Mouse (Mus musculus): Measurements from ENCODE around the gene Cd151. TPM values are rescaled to one million over a fixed set of nuclear protein-coding genes. Genes with fewer than 3 reads are reported as not detected.

Gene Cd151
- total RNA-seq (2021), result 10 to 100 TPM; 28.9 to 29.1 TPM
- long read RNA-seq, experiment 1, transcript Cd151-203 (8 exons, 1,708 nt), result major isoform, 15 of 33 reads
- long read RNA-seq, experiment 1, transcript Cd151-202 (8 exons, 1,865 nt), result minor isoform, 8 of 33 reads
- long read RNA-seq, experiment 1, partial matches to known transcripts, result 6 of 33 reads
- long read RNA-seq, experiment 1, other reads (novel, unspliced or antisense), result 3 of 33 reads
- long read RNA-seq, experiment 2, transcript Cd151-203 (8 exons, 1,708 nt), result major isoform, 7 of 20 reads
- long read RNA-seq, experiment 2, transcript Cd151-202 (8 exons, 1,865 nt), result minor isoform, 6 of 20 reads
- long read RNA-seq, experiment 2, partial matches to known transcripts, result 3 of 20 reads
- long read RNA-seq, experiment 2, other reads (novel, unspliced or antisense), result 3 of 20 reads

DNA sequence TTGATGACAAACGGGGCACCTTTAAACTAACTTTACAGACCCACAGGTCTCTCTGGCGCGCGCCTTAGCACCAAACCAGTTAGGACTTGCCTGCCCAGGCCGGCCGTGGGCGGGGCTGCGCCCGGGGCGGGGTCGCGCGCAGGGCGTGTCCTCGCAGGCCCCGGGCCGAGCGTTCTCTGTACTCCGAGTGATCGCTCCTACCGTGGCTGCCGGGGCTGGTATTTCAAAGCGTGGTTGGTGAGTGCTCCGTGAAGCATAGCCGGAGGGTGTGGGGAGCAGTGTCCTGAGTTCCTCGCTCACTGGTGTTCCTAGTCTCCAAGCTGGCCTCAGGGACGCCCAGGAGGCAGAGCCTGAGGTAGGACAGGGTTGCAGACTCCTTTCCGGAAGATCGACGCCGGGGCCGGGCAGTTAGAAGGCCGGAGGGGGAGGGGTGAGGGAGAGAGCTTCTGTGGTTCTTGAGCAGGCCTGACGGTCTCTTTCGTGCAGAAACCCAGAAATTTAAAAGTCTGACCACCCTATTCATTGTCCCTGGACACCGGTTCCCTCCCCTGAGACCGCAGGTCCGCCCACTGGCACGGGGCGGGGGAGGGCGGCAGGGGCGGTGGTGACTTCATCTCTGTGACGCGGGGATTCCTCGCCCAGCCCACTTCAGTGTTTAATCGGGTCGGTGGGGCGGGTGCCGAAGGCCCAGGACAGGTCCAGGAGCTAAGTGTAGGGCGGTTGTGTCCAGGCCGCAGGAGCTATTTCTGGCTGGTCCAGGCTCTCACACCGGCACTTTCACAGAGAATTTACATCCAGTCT, at the start of gene Cd151:
Gene Cd151, plus strand, starts transcription at position 163 of the 801 bp plus-strand sequence.
- DNase-seq (ENCODE audit: low spot score in 2 of 2), result peak; percentile 59 to 64

GRCm38 (mm10) chr7:141417731-141418681, 49.2 kb upstream of the Cd151 start:
- no peak for DNase-seq (ENCODE audit: low spot score in 2 of 2)

DNA sequence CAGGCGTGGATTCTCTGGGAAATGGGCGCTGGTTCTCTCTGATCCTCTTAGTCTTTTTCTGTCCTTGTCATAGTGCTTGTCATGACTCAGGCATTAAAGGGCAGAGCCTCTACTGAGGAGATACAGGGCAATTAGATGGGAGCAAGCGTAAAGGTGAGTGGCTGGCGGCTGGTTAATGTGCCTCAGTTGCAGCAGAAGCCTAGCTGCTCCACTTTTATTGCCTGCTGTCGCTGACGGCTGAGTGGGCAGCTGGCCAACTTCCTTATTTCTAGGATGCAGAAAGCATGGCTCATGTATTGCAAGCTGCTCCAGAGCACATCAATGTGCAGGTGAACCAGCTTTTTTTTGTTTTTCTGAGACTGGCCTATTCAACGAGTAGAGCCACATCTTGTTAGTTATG, 48.2 kb upstream of the Cd151 start:
- no peak for DNase-seq (ENCODE audit: low spot score in 2 of 2)

DNA sequence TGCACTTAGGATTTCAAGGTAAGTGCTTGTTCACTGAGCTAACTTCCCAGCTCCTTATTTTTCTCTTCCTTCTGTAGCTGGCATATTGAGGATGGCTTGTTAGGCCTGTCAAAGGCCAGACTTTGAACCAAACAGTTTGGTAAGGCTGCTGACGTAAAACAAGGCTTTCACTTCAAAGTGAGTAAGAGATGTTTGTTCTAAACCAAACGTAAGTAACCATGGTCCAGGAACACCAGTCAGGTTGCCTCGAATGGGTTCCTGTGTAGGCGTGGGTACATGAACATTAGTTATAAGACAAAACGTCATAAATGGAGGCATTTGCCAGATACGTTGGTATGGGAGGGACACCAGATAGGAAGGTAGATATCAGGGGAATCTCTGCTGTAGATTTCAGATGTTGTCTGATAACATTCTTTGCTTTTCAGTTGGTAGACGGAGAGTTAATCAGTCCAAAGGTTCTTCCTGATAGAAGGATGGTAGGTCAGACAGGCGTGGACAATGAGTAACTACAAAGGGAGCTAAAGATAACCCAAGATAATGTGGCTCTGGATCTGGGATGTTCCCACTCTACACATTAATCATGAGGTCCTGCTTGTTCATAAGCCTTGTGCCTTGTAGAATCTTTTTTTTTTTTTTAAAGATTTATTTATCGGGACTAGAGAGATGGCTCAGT, 47.0 kb upstream of the Cd151 start:
- no peak for DNase-seq (ENCODE audit: low spot score in 2 of 2)

GRCm38 (mm10) chr7:141423811-141424210, 43.4 kb upstream of the Cd151 start:
- no peak for DNase-seq (ENCODE audit: low spot score in 2 of 2)

DNA sequence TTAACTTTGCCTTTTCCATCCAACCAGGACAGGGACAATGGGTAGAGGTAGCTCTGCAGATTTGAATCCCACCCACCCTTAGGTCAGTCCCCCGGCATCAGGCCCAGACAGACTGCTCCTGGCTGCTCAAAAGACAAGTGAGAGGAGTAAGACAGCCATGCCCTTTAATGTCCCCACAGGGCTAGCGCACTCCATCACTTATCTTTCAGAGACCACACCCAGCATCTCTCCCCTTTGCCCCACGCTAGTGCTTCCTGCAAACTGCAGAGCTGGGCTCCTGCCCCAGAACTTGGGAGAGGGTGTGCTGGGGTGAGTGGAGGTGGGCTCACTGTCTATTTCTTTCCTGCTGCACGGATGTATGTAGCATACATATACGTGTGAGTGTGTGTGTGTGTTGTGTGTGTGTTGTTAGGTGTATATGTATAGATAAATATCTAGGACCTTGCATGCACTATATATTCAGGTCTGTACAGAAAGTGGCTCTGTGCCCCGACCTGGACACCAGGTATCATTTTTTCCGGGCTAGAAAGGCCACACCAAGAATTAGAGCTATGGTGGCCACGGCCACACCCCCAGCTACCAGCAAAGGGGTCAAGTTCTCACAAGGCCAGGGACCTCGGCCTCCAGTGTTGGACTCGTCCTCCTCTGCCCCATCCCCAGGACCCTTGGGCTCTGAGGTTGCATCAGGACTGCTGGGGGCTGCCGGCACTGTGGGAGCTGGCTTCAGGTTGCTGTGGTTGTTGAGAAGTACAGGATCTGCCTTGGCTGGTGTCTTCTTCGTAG, 40.1 kb upstream of the Cd151 start:
- no peak for DNase-seq (ENCODE audit: low spot score in 2 of 2)

- no peak for DNase-seq (ENCODE audit: low spot score in 2 of 2)
These were observed 38.5 kb upstream of the Cd151 start for GRCm38 (mm10) chr7:141428701-141429100.

- peak; percentile 92 to 94 for DNase-seq (ENCODE audit: low spot score in 2 of 2)
These were observed 37.9 kb upstream of the Cd151 start, which contains the start of gene Cend1 for GRCm38 (mm10) chr7:141429310-141429709. Gene Cend1, minus strand, starts transcription at chr7:141429491.

DNA sequence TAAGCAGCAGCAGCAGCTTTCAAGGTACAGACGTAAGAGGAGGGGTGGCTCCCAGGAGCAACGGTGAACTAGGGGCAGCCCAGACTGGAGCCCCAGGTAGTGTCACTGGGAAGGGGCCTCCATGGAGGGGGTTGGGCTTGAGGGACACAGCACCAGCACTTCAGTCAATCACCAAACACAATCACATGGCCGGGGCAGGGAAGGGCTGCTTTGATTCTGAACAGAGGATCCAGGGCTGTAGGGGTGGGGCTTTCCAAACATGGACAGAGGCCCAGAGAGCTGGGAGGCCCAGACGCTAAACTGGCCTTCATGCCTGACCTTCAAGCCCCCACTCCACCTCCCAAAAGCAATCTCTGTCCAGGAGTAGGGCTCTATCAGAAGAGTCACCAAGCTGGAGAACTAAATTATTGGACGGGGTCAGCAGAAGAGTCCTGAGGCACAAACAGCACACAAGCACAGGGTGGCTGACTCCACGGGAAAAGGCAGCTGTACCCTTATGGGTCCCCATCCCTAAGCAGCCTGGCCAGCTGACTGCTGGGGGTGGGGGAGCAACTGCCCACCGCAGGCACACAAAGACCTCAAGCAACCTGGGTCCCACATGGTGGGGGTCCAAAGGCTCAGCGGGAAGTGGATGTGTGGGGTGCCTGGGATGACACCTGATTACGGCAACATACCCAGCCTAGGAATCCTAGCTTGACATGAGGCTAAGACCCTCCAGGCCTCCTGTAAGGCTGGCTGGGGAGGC, 37.2 kb upstream of the Cd151 start:
- DNase-seq (ENCODE audit: low spot score in 2 of 2), result no peak

DNA sequence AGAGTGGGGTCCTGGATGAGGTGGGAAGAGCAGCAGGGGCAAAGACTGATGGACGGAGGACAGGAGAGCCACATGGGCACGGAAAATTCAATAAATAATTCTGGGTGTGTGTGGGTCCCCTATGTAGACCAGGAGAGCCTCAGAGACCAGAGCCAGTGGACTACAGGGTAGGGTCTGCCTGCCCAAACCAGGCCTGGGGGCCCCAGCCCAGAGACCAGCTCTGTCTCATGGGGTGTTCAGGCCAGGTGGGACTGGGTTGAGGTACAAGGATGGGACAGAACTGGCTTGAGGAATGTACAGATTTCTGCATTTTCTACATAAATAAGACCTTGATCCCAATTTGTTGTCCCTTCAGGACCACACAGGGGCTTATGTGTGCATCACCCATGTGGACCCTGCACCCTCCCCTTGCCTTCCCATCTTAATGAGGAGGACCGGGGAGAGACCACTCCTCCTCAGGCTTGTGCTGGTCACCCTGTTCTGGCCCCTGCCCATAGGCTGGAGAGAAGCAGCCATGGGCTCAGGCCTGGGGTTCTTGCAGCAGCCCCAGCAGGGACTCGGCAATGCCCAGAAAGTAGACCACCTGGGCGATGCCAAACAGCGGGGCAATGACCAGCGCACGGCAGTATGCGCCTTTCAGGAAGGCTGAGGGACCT, 36.5 kb upstream of the Cd151 start:
- DNase-seq (ENCODE audit: low spot score in 2 of 2), result no peak

- no peak for DNase-seq (ENCODE audit: low spot score in 2 of 2)
These were observed 35.6 kb upstream of the Cd151 start for GRCm38 (mm10) chr7:141431434-141432185.

DNA sequence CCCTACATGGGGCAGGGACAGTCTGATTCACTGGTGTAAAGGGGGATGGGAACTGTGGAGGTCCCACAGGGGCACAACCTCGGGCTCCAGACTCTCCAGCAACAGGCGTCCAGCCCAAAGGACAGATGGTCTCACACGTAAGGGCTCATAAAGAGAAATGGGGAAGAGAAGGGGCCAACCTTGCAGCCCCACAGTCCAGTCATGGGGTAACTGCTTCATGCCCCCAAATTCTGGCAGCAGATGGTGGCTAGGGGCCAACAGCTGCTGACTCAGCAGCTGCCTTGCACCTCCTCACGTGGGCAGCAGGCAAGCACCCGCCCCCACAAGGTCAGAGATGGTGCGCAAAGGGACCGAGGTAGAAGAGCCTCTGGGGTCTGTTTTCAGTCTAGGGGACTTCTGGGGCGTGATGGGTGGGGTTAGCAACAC, 35.0 kb upstream of the Cd151 start:
- DNase-seq (ENCODE audit: low spot score in 2 of 2), result no peak

DNA sequence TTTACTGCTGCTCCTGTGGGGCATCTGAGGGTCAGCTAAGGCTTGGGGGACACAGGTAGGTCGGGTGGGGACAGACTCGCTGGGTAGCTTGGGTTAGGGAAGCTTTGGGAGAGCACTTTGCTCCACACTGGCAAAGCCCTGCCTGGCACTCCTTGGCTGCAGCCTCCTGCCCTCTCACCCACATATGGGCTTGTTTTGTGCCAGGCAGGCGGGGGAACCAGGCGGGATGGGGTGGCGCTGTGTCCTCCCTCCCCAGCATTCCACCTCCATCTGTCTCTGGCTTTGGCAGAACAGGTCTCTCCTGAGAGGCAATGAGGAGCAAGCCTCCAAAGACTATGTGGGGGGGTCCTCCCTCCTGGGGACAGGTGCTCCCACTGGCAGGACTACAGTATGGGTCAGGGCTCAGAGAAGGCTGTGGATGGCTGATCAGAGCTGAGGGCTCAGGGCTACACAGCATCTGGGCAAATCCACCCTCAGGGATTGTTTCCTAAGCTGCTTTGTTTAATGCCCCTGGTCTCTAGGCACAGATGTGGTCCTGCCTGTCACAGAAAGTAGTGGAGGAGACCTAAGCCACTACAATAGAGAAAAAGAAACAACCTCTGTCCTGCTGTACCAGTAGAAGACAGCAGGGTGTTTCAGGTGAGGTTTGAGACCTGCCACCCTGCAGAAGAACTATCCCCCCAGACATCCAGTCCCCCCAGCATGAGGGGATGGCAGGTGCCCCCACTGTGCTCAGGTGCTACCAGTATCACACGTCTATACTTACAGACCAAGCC, 34.3 kb upstream of the Cd151 start:
- no peak for DNase-seq (ENCODE audit: low spot score in 2 of 2)

GRCm38 (mm10) chr7:141433517-141434400, 33.4 kb upstream of the Cd151 start:
- no peak for DNase-seq (ENCODE audit: low spot score in 2 of 2)

DNA sequence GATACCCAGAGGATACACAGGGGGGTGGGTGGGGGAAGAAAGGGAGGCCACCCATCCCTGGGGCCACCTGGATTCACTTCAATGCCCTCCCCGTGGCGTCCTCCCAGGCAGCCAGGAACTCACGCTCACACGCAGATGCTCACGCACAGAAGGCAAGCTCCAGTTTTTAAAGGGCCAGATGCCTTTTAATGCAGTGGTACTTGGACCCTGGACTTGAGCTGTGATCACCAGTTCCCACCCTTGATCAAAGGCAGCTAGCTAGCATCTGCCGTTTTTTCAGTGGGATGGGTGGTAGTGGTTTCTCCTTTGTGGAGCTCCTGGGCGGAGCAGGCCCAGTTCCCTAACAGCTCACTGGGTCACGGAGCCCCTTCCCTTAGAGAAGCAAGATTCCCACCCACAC, 32.7 kb upstream of the Cd151 start:
- DNase-seq (ENCODE audit: low spot score in 2 of 2), result peak; percentile 66 to 76
